Mouse (Mus musculus): ENCODE data around the gene Tecta. TPM values are rescaled to one million over a fixed set of nuclear protein-coding genes. Genes with fewer than 3 reads are reported as not detected.

Tecta gene
- polyA plus RNA-seq, 1 experiment = not detected

DNA sequence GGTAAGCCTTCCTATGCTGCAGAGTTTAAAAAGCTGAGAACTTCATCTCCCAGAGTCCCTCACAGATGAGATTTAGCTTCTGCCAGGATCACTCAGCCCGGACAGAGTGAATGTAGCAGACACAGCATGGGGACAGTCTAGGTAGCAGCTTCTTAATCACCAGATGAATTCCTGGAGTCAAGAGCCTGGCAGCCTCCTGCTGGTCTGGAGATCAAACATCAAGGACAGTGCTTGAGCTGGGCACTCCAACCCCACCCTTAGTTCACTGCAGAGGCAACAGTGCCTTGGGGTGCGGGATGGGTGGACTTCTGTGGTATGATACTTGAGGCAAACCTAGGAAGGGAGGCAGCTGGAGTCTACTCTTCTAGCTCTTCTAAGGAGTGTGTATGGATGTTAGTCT lies 20.0 kb upstream of the Tecta start:
- Histone ChIP-seq H3K27ac (ENCODE audit: insufficient read depth, low read depth, low read length) (no peak overlapping the region), H3K4me3 (ENCODE audit: insufficient read depth, low read length) (no peak overlapping the region), H3K4me1 (ENCODE audit: control insufficient read depth, insufficient read depth, low read length) (no peaks in the 10 kb centered on the region)
- TF ChIP-seq POLR2A (IDR thresholded peaks at IDR 0.05; ENCODE audit: borderline replicate concordance, low read depth, low read length) (no peak), CTCF (IDR thresholded peaks at IDR 0.05; ENCODE audit: low read depth, low read length) (no peak)

DNA sequence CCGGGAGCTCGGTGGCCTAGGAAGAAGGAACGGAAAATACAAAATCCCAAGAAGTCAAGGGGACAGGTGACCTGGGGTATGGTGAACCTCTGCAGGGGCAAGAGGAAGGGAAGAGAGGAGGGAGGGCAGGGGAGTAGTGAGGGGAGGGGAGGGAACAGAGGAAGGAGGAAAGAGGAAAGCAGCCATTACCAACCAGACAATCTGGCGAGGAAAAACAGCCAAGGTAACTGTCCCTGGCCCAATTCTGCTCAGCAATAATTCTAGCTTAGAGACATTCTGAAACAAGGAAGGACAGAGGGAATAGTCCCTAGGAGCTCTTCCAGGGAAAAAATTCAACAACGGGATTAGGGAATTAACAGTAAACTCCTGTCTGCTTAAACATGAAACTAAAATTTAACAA lies 19.1 kb upstream of the Tecta start:
- Histone ChIP-seq H3K27ac (ENCODE audit: insufficient read depth, low read depth, low read length) (no peak overlapping the region), H3K4me1 (ENCODE audit: control insufficient read depth, insufficient read depth, low read length) (no peaks in the 10 kb centered on the region), H3K4me3 (ENCODE audit: insufficient read depth, low read length) (no peak overlapping the region)
- no peak for TF ChIP-seq CTCF (IDR thresholded peaks at IDR 0.05; ENCODE audit: low read depth, low read length)
- no peak for TF ChIP-seq POLR2A (IDR thresholded peaks at IDR 0.05; ENCODE audit: borderline replicate concordance, low read depth, low read length)

DNA sequence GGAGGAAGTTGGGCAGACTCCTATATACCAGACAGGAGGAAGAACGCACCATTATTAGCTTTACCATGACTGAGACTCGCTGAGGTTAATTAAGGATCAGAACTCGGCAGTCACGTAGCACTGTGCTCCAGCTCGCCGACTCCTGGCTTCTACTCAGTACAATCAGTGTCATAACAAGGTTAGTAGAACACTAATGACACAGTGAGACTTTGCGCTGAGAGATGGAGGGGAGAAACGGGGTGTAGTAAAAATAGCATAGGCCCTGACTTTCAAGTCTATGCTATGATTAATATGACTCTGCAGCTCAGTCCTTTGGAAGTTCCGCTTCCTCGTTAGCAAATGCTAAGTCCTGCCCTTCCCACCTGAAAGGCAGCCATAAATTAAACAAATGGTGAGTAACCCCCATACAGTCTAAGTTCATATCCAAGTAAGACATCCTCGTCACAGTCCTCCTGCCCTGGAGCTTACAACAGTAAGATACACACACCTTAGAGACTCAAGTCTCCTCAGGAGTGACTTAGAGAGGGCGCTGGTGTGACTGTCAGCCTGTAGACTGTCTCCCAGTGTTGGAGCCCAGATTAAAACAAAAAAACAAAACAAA lies 17.7 kb upstream of the Tecta start:
- H3K4me3 ChIP-seq (ENCODE audit: insufficient read depth, low read length) = no peak overlapping the region
- H3K4me1 ChIP-seq (ENCODE audit: control insufficient read depth, insufficient read depth, low read length) = no peaks in the 10 kb centered on the region
- no peak overlapping the region for H3K27ac ChIP-seq (ENCODE audit: insufficient read depth, low read depth, low read length)
- no peak for TF ChIP-seq CTCF (IDR thresholded peaks at IDR 0.05; ENCODE audit: low read depth, low read length)
- TF ChIP-seq POLR2A (IDR thresholded peaks at IDR 0.05; ENCODE audit: borderline replicate concordance, low read depth, low read length) = no peak

DNA sequence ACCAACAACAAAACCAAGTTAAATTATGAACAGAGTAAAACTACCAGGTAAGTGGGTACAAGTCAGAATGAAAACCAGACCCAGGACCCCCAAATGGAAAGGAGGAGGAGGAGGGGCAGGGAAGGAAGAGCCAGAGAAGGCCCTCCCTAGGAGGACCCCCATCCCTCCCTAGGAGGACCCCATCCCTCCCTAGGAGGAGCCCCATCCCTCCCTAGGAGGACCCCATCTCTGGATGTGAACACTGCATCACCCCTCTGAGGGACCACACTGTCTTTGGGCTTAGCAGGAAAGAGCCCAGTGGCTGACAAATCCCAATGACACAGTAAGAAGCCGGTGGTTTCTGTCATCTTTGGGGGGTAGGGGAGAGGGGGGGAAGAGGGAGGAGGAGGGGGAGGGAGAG lies 15.5 kb upstream of the Tecta start:
- TF ChIP-seq POLR2A (IDR thresholded peaks at IDR 0.05; ENCODE audit: borderline replicate concordance, low read depth, low read length) = no peak
- no peak for TF ChIP-seq CTCF (IDR thresholded peaks at IDR 0.05; ENCODE audit: low read depth, low read length)
- Histone ChIP-seq H3K4me3 (ENCODE audit: insufficient read depth, low read length) (no peak overlapping the region), H3K4me1 (ENCODE audit: control insufficient read depth, insufficient read depth, low read length) (no peaks in the 10 kb centered on the region), H3K27ac (ENCODE audit: insufficient read depth, low read depth, low read length) (no peak overlapping the region)

DNA sequence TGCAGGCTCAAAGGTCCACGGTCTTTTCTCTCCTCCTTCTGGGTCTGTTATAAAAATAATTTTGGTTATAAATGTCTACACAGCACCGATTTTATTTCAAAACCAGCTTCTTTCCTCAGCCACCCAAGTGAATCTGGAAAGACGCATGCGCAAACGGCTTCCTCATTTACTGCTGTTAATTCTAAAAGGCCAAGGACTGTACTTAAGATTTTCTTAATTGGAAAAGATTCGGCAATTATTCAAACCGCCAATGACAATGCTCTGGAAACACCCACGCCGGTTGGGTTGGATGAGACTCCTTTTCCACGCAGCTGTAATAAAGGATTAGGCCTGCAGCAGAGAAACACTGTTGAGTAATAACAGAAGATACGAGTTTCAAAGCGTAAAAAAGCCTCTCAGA lies 13.6 kb upstream of the Tecta start:
- no peaks in the 10 kb centered on the region for H3K4me1 ChIP-seq (ENCODE audit: control insufficient read depth, insufficient read depth, low read length)
- no peak overlapping the region for H3K4me3 ChIP-seq (ENCODE audit: insufficient read depth, low read length)
- no peak overlapping the region for H3K27ac ChIP-seq (ENCODE audit: insufficient read depth, low read depth, low read length)
- TF ChIP-seq POLR2A (IDR thresholded peaks at IDR 0.05; ENCODE audit: borderline replicate concordance, low read depth, low read length) (no peak), CTCF (IDR thresholded peaks at IDR 0.05; ENCODE audit: low read depth, low read length) (no peak)

DNA sequence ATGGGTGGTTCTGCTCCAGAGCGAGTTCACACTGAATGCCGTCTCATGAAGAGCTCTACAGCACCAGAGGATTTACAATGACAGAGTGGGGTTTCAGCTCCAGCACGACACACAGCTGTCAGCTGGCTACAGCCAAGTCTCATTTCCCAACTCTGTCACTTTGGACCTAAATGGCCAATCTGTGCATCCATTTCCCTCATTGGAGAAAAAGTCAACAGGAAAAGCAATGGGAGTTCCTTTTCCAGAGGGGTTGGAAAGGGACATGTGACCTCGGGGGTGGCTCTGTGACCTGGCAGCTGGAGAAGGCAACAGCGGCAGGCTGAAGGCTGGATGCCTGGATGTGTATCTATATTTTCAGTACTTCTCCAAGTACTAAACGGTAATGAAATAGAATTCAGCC lies 11.6 kb upstream of the Tecta start:
- Histone ChIP-seq H3K4me1 (ENCODE audit: control insufficient read depth, insufficient read depth, low read length) (no peaks in the 10 kb centered on the region), H3K4me3 (ENCODE audit: insufficient read depth, low read length) (no peak overlapping the region), H3K27ac (ENCODE audit: insufficient read depth, low read depth, low read length) (no peak overlapping the region)
- TF ChIP-seq CTCF (IDR thresholded peaks at IDR 0.05; ENCODE audit: low read depth, low read length) (no peak), POLR2A (IDR thresholded peaks at IDR 0.05; ENCODE audit: borderline replicate concordance, low read depth, low read length) (no peak)

DNA sequence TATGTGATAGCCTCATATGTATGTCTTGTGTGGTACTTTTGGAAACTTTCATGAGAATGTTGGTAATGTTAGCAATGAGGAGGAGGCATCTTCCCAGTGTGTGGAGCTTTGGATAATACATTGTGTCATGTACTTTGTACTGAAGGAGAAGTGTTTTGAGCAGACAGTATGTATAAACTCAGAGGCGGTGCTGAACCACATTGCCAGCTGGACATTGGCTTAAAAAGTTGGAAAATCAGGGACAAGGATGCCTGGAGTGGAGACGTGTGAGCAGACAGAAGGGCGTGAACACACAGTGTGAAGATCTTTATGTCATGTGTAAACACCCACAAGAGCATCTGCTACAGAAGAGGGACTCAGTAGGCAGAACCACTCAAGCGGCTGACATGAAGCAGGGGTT lies 6.0 kb upstream of the Tecta start:
- Histone ChIP-seq H3K4me3 (ENCODE audit: insufficient read depth, low read length) (no peak overlapping the region), H3K4me1 (ENCODE audit: control insufficient read depth, insufficient read depth, low read length) (no peaks in the 10 kb centered on the region), H3K27ac (ENCODE audit: insufficient read depth, low read depth, low read length) (no peak overlapping the region)
- no peak for TF ChIP-seq CTCF (IDR thresholded peaks at IDR 0.05; ENCODE audit: low read depth, low read length)

DNA sequence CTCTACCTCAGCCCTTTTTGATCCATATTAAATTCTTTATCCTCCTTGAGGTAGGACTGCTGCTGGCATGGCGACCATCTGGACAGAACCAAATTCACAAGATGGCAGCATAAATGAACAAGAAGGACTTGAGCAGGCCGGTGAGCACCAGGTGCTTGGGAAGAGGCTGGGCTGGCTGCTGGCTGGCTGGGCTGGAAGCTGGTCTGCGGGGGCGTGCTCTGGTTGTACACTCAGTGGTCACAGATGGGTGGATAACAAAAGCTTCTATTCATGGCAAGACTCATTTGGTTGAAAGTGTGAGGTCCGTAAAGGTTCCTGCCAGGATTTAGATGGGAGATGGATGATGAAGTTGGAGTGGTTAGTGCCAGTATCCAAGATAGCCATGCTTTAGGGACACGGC lies 1.8 kb upstream of the Tecta start:
- Histone ChIP-seq H3K27ac (ENCODE audit: insufficient read depth, low read depth, low read length) (no peak overlapping the region), H3K4me3 (ENCODE audit: insufficient read depth, low read length) (no peak overlapping the region), H3K4me1 (ENCODE audit: control insufficient read depth, insufficient read depth, low read length) (no peaks in the 10 kb centered on the region)
- TF ChIP-seq CTCF (IDR thresholded peaks at IDR 0.05; ENCODE audit: low read depth, low read length) = no peak
- TF ChIP-seq POLR2A (IDR thresholded peaks at IDR 0.05; ENCODE audit: borderline replicate concordance, low read depth, low read length) = no peak

DNA sequence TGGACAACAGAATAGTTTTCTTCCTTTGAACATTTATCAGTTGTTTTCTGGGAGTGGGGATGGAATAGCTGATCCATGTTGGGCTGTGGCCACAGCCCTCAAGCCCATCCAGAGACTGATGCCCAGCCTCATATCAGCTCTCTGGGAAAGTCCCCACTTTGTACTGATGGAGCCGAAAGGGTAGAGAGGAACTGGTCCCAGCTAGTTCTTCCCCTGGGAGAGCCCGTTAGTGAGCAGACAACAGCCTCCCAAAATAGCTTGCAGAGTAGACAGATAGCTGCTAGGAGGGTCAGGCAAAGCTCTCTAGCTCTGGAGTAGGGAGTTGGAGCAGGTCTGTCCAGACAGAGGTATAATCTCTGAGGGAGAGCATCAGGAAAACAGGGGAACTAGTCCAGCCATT lies 3.6 kb downstream of the Tecta start:
- TF ChIP-seq POLR2A (IDR thresholded peaks at IDR 0.05; ENCODE audit: borderline replicate concordance, low read depth, low read length) = no peak
- TF ChIP-seq CTCF (IDR thresholded peaks at IDR 0.05; ENCODE audit: low read depth, low read length) = no peak
- no peak overlapping the region for H3K4me3 ChIP-seq (ENCODE audit: insufficient read depth, low read length)
- no peaks in the 10 kb centered on the region for H3K4me1 ChIP-seq (ENCODE audit: control insufficient read depth, insufficient read depth, low read length)
- H3K27ac ChIP-seq (ENCODE audit: insufficient read depth, low read depth, low read length) = no peak overlapping the region

DNA sequence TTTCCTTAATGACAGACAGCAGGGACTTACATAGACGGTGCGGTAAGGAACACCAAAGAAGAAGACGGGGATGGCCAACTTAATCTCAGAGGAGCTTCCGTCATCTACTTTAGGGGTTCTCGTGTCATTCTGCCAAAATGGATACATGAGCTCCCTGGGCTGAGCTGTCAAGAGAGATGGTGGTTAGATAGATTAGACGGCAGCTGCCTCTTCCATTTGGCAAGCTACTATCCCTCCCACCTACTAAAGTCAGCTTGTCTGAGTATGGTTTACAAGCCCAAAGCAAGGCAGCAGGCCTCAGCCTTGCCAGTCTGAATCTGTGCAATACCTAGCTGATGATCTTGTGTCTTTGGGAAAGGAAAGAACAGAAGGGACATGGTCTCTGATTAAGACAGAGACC lies 4.8 kb downstream of the Tecta start:
- H3K4me3 ChIP-seq (ENCODE audit: insufficient read depth, low read length) = no peak overlapping the region
- H3K27ac ChIP-seq (ENCODE audit: insufficient read depth, low read depth, low read length) = no peak overlapping the region
- no peak for TF ChIP-seq POLR2A (IDR thresholded peaks at IDR 0.05; ENCODE audit: borderline replicate concordance, low read depth, low read length)
- TF ChIP-seq CTCF (IDR thresholded peaks at IDR 0.05; ENCODE audit: low read depth, low read length) = no peak
- no peaks in the 10 kb centered on the region for H3K4me1 ChIP-seq (ENCODE audit: control insufficient read depth, insufficient read depth, low read length)

DNA sequence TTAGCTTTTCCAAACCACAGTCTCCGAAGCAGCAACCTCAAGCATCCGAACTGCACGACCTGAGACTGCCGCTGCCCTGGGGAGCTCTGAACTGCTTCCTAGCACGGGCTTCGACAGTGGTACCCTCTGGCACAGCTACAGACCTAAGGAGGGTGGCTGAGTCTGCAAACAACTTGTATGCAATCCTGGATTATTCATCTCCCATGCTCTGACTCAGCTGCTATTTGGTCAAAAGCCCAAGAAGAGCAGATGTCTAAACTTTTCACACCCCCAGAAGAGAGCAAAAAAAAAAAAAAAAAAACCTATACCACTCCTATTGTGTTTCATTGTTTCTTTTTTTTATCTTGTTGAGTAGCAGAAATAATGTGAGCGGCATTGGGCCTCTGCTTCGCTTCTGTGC lies 5.4 kb downstream of the Tecta start:
- TF ChIP-seq CTCF (IDR thresholded peaks at IDR 0.05; ENCODE audit: low read depth, low read length) (no peak), POLR2A (IDR thresholded peaks at IDR 0.05; ENCODE audit: borderline replicate concordance, low read depth, low read length) (no peak)
- Histone ChIP-seq H3K4me3 (ENCODE audit: insufficient read depth, low read length) (no peak overlapping the region), H3K27ac (ENCODE audit: insufficient read depth, low read depth, low read length) (no peak overlapping the region), H3K4me1 (ENCODE audit: control insufficient read depth, insufficient read depth, low read length) (no peaks in the 10 kb centered on the region)

Measured in bone marrow macrophage, adult 2 months (primary cell).